Mouse (Mus musculus) CD4-positive helper T cell, adult 2 months (primary cell): ENCODE data around the gene Tigit.

Experiments used
- DNase-seq: peaks from one replicate; pipeline ENCODE4 v3.0.0-alpha.2; 2012; ENCODE audit warnings: low read depth, missing footprints, low spot score

Gene Tigit

GRCm38 (mm10) chr16:43668294-43668693 is 4.3 kb upstream of the Tigit start:
- DNase-seq = no peak

DNA sequence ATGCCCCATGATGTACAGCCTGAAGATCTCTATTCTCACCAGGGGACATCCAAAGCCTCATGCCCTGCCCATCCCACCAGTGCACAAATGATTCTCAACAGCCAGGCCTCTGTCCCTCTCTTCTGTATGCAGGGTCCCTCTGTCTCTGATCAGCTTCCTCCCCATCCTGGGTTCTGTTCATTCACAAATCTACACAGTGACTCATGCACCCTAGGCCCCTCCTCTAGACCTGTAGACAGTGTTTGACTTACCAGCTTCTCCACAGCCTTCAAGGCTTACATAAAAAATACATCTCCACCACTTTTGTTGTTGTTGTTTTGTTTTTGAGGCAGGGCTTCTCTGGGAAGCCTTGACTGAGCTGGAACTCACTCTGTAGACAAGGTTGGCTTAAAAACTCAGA is 915 bp upstream of the Tigit start:
- DNase-seq = peak; percentile 56

GRCm38 (mm10) chr16:43662124-43663004 is 1.6 kb downstream of the Tigit start:
- DNase-seq = no peak

GRCm38 (mm10) chr16:43661576-43661975 is 2.4 kb downstream of the Tigit start:
- peak; percentile 71 for DNase-seq

DNA sequence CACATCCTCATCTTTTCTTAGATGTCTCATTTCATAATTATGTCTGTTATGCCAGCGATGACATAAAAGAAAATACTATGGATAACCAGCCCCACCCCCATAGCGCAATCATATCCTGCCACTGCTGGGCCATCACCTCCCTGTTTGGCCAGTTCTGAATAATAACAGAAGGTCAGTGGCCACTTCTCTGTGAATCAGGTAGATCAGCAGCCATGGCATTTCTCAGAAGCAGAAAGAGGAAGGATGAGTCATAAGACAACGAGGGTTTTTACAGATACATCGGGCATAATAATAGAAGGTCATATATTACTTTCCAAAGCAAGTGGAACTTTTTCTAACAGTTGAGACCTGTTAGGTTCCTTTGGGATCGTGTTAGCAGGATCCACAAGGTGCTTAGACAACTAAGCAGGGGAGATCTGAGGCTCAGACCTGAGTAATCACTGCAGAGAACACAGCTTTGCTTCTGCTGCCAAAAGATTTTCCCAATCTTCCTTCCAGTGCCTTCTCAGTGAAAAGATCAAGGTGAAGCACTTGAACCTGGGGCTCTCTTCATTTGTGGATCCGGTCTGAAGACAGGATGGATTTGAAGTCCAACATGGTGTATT is 8.7 kb downstream of the Tigit start:
- DNase-seq = peak; percentile 21

GRCm38 (mm10) chr16:43654269-43654668 is 9.7 kb downstream of the Tigit start:
- DNase-seq = no peak

GRCm38 (mm10) chr16:43653288-43653687 is 10.7 kb downstream of the Tigit start:
- DNase-seq = no peak

DNA sequence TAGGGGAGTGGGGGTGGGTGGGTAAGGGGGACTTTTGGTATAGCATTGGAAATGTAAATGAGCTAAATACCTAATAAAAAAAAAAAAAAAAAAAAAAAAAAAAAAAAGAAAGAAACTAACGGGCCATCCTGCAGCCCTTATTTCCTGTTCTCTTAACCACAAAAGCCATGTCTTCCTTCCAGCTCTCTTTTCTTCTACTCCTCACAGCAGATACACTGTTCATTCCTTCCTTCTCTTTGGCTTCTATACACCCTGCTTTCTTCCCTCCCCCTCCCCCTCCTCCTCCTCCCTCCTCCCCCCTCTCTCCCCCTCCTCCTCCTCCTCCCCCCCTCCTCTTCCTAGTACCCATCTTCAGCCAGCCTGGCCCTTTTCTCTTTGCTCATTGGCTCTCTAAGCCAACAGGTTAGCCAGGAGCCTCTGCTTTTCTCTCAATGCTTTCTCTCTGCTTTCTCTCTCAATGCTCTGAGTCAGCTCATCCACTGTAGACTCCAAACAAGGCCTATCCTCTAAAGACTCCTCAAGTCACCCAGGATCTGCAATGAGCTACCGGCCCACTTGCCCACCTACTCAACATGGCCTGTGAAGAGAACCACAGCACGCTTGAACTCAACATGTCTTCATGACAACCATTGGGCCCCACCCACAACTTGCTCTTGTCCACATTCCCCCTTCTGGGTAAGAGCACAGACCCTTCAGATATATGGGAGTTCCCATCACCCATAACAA is 13.4 kb downstream of the Tigit start:
- DNase-seq = peak; percentile 53

GRCm38 (mm10) chr16:43647641-43648040 is 16.3 kb downstream of the Tigit start:
- DNase-seq = no peak

GRCm38 (mm10) chr16:43646943-43647342 is 17.0 kb downstream of the Tigit start:
- DNase-seq = no peak

GRCm38 (mm10) chr16:43645879-43646278 is 18.1 kb downstream of the Tigit start:
- DNase-seq = no peak

DNA sequence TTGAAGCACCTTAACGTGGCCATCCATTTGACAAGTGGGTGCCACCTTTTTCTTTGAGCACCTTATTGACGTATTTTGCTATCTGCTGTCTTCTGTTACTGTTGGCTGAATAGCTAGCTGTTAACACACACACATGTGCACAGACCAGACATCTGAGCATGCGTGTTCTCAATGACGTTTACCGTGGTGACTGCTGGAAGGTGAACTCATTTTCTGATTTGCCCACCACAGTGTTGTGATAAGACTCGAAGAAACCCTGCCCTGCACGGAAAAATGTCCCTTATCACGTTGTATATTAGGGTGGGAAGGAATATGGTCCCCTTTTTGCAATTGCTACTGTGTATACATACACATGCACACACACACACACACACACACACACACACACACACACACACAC is 22.7 kb downstream of the Tigit start:
- no peak for DNase-seq

DNA sequence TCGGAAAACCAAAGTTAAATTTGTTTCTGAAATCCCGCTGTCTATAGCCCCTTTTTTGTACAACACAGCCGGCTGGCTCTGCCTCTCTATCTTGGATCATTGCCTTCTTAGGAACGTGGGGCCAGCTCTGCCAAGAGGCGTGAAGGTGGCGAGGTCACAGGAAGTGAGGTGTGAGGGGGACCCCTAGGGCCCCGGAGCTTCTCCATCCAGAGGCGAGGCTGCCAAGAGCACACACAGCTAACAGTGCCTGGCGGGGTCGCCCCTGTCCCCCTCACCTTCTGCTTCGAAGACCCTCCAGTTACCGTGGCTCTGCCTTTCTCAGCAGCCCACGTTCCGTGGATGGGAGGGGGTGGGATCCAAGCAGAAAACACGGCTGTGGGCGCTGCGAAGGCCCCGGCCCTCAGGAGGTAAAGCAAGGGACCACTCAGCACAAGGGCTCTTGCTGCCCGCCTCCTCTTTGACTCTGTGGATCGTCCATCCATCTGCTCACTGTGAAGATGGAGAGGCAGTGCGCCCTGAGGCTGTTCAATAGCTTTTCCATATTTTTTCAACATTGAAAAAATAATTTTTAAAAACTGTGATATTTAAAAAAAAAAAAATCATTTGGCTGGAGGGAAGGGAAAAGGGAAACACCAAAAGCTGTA is 25.4 kb downstream of the Tigit start:
- DNase-seq = no peak

DNA sequence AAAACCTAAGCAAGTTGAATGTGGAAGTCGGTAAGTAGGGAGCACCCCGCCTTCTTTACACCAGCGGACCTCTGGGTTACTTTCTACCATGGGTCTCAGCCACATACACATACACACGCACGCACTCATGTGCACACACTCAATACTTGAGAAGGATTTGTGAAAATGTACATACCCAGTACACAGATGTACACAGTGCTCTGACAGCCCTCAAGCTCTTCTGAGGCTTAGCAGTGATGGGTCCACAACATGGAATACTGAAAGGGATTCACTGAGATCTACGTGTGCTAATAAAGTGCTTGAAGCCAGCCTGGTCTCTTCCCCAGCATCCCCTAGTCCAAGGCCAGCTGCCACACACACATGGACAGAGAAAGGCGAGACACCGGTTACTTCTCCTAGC is 26.7 kb downstream of the Tigit start:
- no peak for DNase-seq

DNA sequence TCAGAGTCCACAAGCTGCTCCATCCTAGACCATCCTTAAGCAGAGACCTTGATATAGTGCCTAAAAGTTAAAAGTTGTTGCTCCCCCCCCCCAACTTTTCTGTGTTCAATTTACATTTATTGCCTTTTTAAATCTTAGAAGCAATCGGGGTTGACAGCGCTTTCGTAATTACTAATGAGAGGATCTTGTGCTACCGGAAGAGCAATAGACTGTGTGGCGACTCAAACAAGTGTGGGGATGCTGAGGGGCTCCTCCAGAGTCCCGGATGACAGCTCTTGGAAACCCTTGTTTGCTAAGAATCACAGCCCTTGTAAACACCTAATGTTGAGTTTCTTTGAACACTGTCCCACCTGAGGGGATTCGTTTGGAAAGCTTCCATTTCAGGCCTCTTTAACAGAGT is 29.9 kb downstream of the Tigit start:
- no peak for DNase-seq

DNA sequence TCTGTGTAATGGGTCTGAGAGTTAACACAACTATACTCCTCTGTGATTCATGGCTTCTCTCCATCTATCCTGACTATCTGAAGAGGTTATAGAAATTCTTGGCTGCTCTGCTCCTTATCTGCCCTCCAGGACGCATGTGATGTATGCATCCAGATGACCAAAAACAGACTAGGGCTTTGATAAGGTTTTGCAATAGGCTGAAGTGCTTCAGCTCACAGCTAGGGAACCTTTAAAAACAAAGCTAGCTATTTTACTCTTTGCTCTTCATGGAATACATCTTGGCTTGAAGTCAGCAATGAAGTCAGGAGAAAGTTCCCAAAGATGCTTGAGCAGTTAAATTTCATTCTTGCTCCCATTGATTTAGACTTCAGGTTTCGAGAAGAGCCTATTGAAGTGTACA is 32.2 kb downstream of the Tigit start:
- DNase-seq = no peak

DNA sequence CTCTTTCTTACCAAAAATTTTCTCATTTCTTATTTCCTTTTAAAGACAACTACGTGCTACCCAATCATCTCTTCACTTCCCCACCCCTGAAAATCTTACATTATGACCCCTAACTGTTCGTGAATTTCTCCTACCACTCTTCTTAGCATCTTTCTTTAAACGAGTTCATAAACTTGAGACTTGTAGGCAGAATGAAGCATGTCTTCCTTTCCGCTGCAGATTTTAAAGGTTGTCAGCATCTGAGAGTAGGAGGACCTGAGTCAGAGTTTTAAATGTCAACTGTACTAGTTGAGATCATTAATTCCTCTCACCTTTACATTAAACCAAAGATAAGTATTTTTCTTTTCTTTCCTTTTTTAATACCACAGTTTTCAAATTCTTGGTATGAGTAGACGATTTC is 35.3 kb downstream of the Tigit start:
- peak; percentile 30 for DNase-seq

- DNase-seq = no peak
Measured at GRCm38 (mm10) chr16:43625956-43626355, 38.0 kb downstream of the Tigit start.

- DNase-seq = no peak
Measured at GRCm38 (mm10) chr16:43625289-43625688, 38.7 kb downstream of the Tigit start.

GRCm38 (mm10) chr16:43624876-43625275 is 39.1 kb downstream of the Tigit start:
- DNase-seq = peak; percentile 54

- DNase-seq = no peak
Measured at GRCm38 (mm10) chr16:43623315-43624000, 40.5 kb downstream of the Tigit start.
